Mouse (Mus musculus) lung, adult 2 months (tissue): ENCODE results near the gene Emc10.

Experiments
- CTCF ChIP-seq: fragments of 200-500 bp; IDR thresholded peaks from 2 replicates; pipeline ENCODE4 v1.5.1; 2011; ENCODE audit warnings: mild to moderate bottlenecking, low read length, control low read depth; ENCODE audit not compliant: insufficient read depth
- POLR2A ChIP-seq: fragments of 200-500 bp; IDR thresholded peaks from 2 replicates; pipeline ENCODE4 v1.6.1; 2011; ENCODE audit warnings: low read depth, mild to moderate bottlenecking, control low read depth, low read length, borderline replicate concordance; ENCODE audit errors: extremely low read depth

DNA sequence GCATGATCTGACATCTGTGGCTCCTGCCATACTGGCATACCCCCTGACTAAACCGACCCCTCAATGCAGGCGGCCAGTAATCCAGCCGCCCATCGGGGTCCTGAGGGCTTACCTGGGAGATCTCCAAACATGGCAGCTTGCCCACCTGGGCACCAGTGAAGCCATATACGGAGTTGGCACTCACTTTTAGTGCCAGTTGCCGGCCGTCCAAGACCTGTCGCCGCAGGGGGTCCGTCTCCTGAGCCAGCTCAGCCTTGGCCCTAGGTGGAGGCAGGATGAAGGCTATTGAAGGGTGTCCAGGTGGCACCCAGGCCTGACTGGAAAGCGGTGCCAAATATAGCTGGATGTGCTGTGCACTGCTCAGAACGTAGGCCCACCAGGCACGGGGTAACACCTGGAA is 41.2 kb upstream of the Emc10 start:
- TF ChIP-seq POLR2A (no peak), CTCF (no peak)
